Mouse (Mus musculus) C2C12 (cell line): ENCODE results near the gene Pnp. TPM values are rescaled to one million over a fixed set of nuclear protein-coding genes. Genes with fewer than 3 reads are reported as not detected.

Experiments used
- H3K27me3 ChIP-seq: one replicate; pipeline ENCODE4 v1.6.1; 2011; ENCODE audit not compliant: control insufficient read depth, insufficient read depth, insufficient read length
- H3K36me3 ChIP-seq: one replicate; pipeline ENCODE4 v1.6.1; 2011; ENCODE audit not compliant: control insufficient read depth, insufficient read depth
- H3K4me3 ChIP-seq: one replicate; pipeline ENCODE4 v1.5.1; 2011; ENCODE audit warnings: mild to moderate bottlenecking, control low read depth; ENCODE audit not compliant: poor library complexity, insufficient read depth, severe bottlenecking
- H3K79me2 ChIP-seq: one replicate; pipeline ENCODE4 v1.6.1; 2011; ENCODE audit not compliant: control insufficient read depth, insufficient read depth
- H3K79me3 ChIP-seq: one replicate; pipeline ENCODE4 v1.6.1; 2011; ENCODE audit warnings: low read depth, control low read depth
- H3ac ChIP-seq: one replicate; pipeline ENCODE3; 2011; ENCODE audit warnings: low read depth; ENCODE audit not compliant: control insufficient read depth, insufficient read length
- CEBPB ChIP-seq: IDR thresholded peaks from one replicate; pipeline ENCODE4 v1.6.1; 2011; ENCODE audit warnings: low read depth, mild to moderate bottlenecking, control low read depth, moderate library complexity
- CTCF ChIP-seq: IDR thresholded peaks from one replicate; pipeline ENCODE4 v1.5.1; 2011; ENCODE audit not compliant: control insufficient read depth, insufficient read depth, insufficient read length
- FOSL1 ChIP-seq: IDR thresholded peaks from one replicate; pipeline ENCODE4 v1.8.0; 2011; ENCODE audit warnings: mild to moderate bottlenecking, low read length; ENCODE audit not compliant: poor library complexity, insufficient read depth, severe bottlenecking
- MAX ChIP-seq: IDR thresholded peaks from one replicate; pipeline ENCODE4 v1.6.1; 2011; ENCODE audit warnings: mild to moderate bottlenecking, control low read depth
- MYOD1 ChIP-seq: IDR thresholded peaks from one replicate; pipeline ENCODE4 v1.6.1; 2011; ENCODE audit warnings: low read depth; ENCODE audit not compliant: control insufficient read depth, insufficient read length
- MYOG ChIP-seq: IDR thresholded peaks from one replicate; pipeline ENCODE4 v1.6.1; 2011; ENCODE audit not compliant: control insufficient read depth, insufficient read length; ENCODE audit errors: extremely low read depth
- USF1 ChIP-seq: IDR thresholded peaks from one replicate; pipeline ENCODE4 v1.6.1; 2011; ENCODE audit warnings: low read depth, mild to moderate bottlenecking, control low read depth, moderate library complexity
- polyA plus RNA-seq: library from polyadenylated mRNA; unstranded; fragments of >200 nt; fragmentation: generic; extraction: Trizol; gene quantifications from one replicate; pipeline ENCODE4 v1.2.1, GENCODE M21; 2012; ENCODE audit warnings: missing spikeins

Pnp gene
- polyA plus RNA-seq, 1 experiment, result 67.0 TPM

DNA sequence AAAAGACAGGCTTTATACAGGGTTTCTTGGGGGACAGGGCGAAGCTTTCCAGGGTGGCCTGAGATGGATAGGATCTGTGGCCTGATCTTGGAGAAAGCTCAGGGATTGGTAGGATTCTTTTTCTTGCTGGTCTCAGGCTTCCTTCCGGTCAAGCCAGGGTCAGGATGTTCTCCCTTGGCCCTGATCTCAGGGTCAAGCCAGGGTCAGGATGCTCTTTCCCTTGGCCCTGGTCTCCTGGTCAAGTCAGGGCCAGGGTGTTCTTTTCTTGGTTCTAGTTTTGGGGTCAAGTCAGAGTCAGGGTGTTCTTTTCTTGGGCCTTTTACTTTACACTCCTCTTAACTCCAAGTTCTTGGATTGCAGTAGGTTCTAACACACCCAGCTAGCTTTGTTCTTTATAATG is 56.8 kb downstream of the Pnp start:
- Histone ChIP-seq H3ac (no peak overlapping the region), H3K79me3 (no peaks in the 10 kb centered on the region), H3K4me3 (no peak overlapping the region), H3K27me3 (no peaks in the 10 kb centered on the region), H3K79me2 (no peaks in the 10 kb centered on the region), H3K36me3 (no peaks in the 10 kb centered on the region)
- TF ChIP-seq FOSL1, result no peak
- no peak for TF ChIP-seq MYOD1
- TF ChIP-seq CTCF, result no peak
- TF ChIP-seq MYOG, result no peak

DNA sequence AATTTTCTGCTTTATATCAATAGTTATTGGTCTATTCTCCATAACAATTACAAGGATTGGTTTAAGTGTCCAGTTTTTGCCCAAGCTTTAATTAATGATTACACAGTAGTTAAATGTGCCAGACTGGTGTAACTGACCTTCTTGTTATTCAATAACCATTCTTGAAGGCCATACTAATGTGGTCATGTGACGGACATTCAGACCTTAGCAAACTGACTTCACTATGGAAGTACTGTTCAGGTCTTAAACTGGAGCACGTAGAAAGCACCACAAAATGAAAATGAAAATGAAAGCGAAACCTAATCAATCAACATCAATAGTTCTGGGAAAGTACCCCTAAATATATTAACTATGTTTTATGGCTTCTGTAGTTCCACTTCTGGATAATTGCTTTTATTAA is 60.2 kb downstream of the Pnp start:
- Histone ChIP-seq H3K79me2 (no peaks in the 10 kb centered on the region), H3K36me3 (no peaks in the 10 kb centered on the region), H3K27me3 (no peaks in the 10 kb centered on the region), H3ac (no peak overlapping the region), H3K4me3 (no peak overlapping the region), H3K79me3 (no peaks in the 10 kb centered on the region)
- TF ChIP-seq MAX, result no peak
- TF ChIP-seq FOSL1, result no peak
- TF ChIP-seq USF1, result no peak
- TF ChIP-seq MYOG, result no peak
- no peak for TF ChIP-seq CEBPB
- no peak for TF ChIP-seq CTCF

DNA sequence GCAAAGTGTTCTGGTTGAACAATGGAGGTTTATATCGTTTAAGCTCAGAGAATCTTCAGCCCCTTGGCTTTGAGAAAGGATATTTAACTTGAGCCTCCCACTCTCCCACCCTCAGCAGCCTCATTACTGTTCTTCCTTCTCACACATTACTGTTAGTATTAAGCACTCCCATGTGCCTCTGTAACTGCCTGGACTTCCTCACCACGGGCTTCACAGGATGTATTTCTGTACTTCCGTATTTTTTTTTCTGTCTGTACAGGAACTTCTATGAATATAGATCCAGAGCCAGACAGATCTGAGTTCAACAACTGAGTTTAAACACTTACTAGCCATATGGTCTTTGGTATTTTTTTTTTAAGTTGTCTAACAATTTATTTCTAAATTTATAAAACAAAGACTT is 66.2 kb downstream of the Pnp start:
- TF ChIP-seq CTCF (no peak), MYOG (no peak), FOSL1 (no peak), USF1 (no peak), MAX (no peak), CEBPB (no peak), MYOD1 (no peak)
- no peaks in the 10 kb centered on the region for H3K79me3 ChIP-seq
- no peaks in the 10 kb centered on the region for H3K79me2 ChIP-seq
- no peak overlapping the region for H3K4me3 ChIP-seq
- H3K27me3 ChIP-seq, result no peaks in the 10 kb centered on the region
- no peaks in the 10 kb centered on the region for H3K36me3 ChIP-seq
- H3ac ChIP-seq, result no peak overlapping the region

DNA sequence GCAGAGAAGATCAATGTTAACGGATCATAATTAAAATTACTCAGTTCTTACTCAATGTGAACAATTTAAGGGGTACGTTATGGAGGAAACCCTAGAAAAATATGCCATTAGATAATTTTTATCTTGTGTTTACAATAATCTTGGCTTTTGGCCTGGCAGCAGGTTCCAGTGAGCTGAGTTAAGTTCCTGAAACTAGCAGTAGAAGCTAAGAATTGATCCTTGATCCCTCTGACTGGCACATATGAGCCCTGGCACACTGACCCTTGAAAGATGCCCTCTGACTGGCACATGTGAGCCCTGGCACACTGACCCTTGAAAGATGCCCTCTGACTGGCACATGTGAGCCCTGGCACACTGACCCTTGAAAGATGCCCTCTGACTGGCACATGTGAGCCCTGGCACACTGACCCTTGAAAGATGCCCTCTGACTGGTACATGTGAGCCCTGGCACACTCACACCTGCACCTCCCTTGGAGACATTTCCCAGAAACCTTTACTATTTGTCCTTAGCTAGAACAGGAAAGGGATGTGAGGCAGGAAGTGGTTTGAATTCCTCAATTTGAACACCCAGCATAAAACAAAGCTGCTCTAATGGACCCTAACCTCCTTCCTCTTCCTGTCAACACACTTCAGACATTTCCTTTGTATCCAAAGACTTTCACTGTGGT is 67.3 kb downstream of the Pnp start:
- TF ChIP-seq FOSL1, result no peak
- TF ChIP-seq MYOD1, result no peak
- TF ChIP-seq MAX, result no peak
- no peak for TF ChIP-seq CEBPB
- TF ChIP-seq CTCF, result no peak
- TF ChIP-seq MYOG, result no peak
- no peak for TF ChIP-seq USF1
- Histone ChIP-seq H3K79me2 (no peaks in the 10 kb centered on the region), H3K36me3 (no peaks in the 10 kb centered on the region), H3K79me3 (no peaks in the 10 kb centered on the region), H3K4me3 (no peak overlapping the region), H3K27me3 (no peaks in the 10 kb centered on the region), H3ac (no peak overlapping the region)

DNA sequence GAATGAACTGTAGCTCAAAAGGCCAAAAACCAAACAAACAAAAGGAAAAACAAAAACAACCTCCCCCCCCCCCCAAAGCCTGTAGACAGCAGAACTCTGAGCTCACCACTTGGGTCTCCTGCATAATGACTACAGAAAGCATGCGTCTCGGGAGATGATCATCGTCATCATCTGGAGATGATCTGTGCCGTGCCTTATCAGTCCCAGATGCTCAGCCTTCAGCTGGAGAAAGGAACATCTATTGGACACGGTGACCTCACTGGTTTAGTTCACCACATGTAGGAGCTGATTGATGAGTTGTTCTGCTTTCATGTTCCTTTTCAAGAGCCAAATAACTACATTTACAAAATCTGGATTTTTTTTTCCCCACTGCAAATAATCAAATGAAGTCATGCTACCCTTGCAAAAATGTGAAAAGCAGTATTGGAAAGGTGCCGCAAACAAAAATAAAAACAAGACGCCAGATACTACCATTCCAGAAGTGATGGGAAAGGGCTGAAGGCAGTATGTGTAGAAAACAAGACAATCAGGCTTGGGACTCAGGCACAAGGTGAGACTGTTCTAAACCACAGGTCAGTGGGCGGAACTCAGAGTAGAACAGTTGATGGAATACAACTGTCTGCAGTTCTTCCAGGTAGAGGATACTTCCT is 76.4 kb downstream of the Pnp start, which contains the start of gene Rnase10:
TSS of gene Rnase10 (plus strand) at position 600 of the 650 bp plus-strand sequence.
- Histone ChIP-seq H3ac (no peak within 1 kb of the TSS), H3K79me2 (no peaks in the 10 kb centered on the region), H3K4me3 (no peak within 1 kb of the TSS), H3K36me3 (no peaks in the 10 kb centered on the region), H3K79me3 (no peaks in the 10 kb centered on the region), H3K27me3 (no peaks in the 10 kb centered on the region)
- TF ChIP-seq MYOG (no peak), MYOD1 (no peak), CTCF (no peak), MAX (no peak), FOSL1 (no peak), CEBPB (no peak), USF1 (no peak)
